Mouse (Mus musculus) neutrophil, adult 5-6 weeks (primary cell): ENCODE data around the gene Parp12. TPM values are rescaled to one million over a fixed set of nuclear protein-coding genes. Genes with fewer than 3 reads are reported as not detected.

ENCODE experiments used
- ATAC-seq: fragments of 151-379, 151-347 bp; 2 replicates; pipeline ENCODE4 v1.8.0; 2017; ENCODE audit warnings: mild to moderate bottlenecking, moderate TSS enrichment; ENCODE audit not compliant: insufficient number of reproducible peaks, poor library complexity, low FRiP score, severe bottlenecking; ENCODE audit errors: extremely low read depth
- total RNA-seq: library from RNA; stranded (forward); fragments of 200-1000 nt; gene quantifications from 2 replicates; pipeline ENCODE4 v1.2.3, GENCODE M21; 2017

Parp12 gene
- total RNA-seq = 16.1 and 20.1 TPM in 2 replicates

- ATAC-seq = peak; percentile 51
Observed at GRCm38 (mm10) chr6:39117584-39118455, at the start of gene Parp12. TSS of gene Parp12 (minus strand) at chr6:39118349.

- ATAC-seq = no peak
Observed at GRCm38 (mm10) chr6:39164891-39165290, 46.7 kb upstream of the Parp12 start.

GRCm38 (mm10) chr6:39161975-39162374 lies 43.8 kb upstream of the Parp12 start:
- no peak for ATAC-seq

GRCm38 (mm10) chr6:39146041-39146440 lies 27.9 kb upstream of the Parp12 start:
- ATAC-seq = no peak

- no peak for ATAC-seq
Observed at GRCm38 (mm10) chr6:39132556-39132955, 14.4 kb upstream of the Parp12 start.

- ATAC-seq = no peak
Observed at GRCm38 (mm10) chr6:39131480-39131879, 13.3 kb upstream of the Parp12 start.

- no peak for ATAC-seq
Observed at GRCm38 (mm10) chr6:39124719-39125118, 6.6 kb upstream of the Parp12 start.

- ATAC-seq = no peak
Observed at GRCm38 (mm10) chr6:39120685-39121084, 2.5 kb upstream of the Parp12 start.

- ATAC-seq = no peak
Observed at GRCm38 (mm10) chr6:39118456-39118881, 320 bp upstream of the Parp12 start.

- no peak for ATAC-seq
Observed at GRCm38 (mm10) chr6:39115438-39115837, 2.7 kb downstream of the Parp12 start.

GRCm38 (mm10) chr6:39113141-39113540 lies 5.0 kb downstream of the Parp12 start:
- no peak for ATAC-seq

GRCm38 (mm10) chr6:39112701-39113100 lies 5.4 kb downstream of the Parp12 start:
- no peak for ATAC-seq

GRCm38 (mm10) chr6:39106812-39107211 lies 11.3 kb downstream of the Parp12 start:
- no peak for ATAC-seq

- no peak for ATAC-seq
Observed at GRCm38 (mm10) chr6:39104631-39105030, 13.5 kb downstream of the Parp12 start.

GRCm38 (mm10) chr6:39076498-39076897 lies 41.7 kb downstream of the Parp12 start:
- no peak for ATAC-seq

- ATAC-seq = no peak
Observed at GRCm38 (mm10) chr6:39074186-39074585, 44.0 kb downstream of the Parp12 start.

GRCm38 (mm10) chr6:39072664-39073063 lies 45.5 kb downstream of the Parp12 start:
- ATAC-seq = no peak

GRCm38 (mm10) chr6:39066935-39067578 lies 51.1 kb downstream of the Parp12 start:
- ATAC-seq = no peak

- ATAC-seq = no peak
Observed at GRCm38 (mm10) chr6:39063541-39063940, 54.6 kb downstream of the Parp12 start.

GRCm38 (mm10) chr6:39061180-39061579 lies 57.0 kb downstream of the Parp12 start:
- ATAC-seq = no peak
